Mouse (Mus musculus): Measurements from ENCODE around the gene Qsox1. TPM values are rescaled to one million over a fixed set of nuclear protein-coding genes. Genes with fewer than 3 reads are reported as not detected.

Gene Qsox1
- polyA plus RNA-seq, 1 experiment from 2014 or later: 12.2 TPM

DNA sequence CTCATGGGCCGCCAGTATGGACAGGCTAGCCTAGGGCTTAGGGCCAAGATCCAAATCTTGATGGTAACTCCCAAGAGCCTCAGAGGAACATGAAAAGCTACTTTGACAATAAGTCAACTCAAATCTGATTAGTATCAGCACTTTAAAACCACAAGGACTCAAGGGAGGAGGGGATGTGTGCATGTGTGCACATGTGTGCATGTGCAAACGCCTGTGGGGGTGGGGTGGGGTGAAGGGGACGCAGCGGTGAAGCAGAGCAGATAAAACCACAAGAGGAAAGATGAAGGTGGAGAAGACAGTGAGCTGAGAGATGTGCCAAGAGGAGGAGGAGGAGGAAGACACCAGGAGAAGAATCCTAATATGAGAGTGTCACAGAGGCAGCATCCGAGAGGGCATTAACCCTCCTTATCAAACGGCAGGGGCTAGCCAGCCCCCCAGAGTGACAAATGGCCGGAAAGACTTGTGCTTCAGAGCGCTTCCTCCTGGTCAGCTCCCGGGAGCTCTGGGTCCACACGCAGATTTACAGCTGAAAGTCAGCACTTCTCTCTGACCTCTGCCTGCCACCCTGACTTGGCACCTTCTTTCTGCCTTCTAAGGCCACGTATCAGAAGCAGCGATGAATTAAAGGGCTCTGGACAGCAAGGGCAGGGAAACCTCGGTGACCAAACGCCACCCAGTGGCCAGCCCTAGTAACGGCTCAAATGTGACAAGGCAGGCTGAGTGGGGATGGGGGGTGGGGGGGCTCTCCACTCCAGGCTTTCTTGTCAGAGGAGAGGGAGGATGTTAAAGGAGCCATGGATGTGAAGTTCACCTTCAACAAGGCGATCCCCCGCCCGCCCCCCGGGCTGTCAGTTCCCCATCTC is 28.1 kb downstream of the Qsox1 start:
- Histone ChIP-seq H3K4me2 (ENCODE audit: low read length) (peak overlapping the region; percentile 21; the same call in 1 of the 2 replicates), H3K4me1 (ENCODE audit: control insufficient read depth in 2 of 2, insufficient read depth in 2 of 2, low read length in 2 of 2) (peaks cover 3 to 6% of the 10 kb centered on the region in 2 experiments; a peak in 3 of 4 replicates), H3K27ac (replicated peaks in 1 of 2; ENCODE audit: control insufficient read depth in 1 of 2, insufficient read depth in 1 of 2, low read depth in 2 of 2, low read length in 2 of 2) (no peak overlapping the region), H3K27me3 (ENCODE audit: control insufficient read depth, insufficient read depth, low read length) (no peaks in the 10 kb centered on the region), H3K4me3 (ENCODE audit: control insufficient read depth in 1 of 2, insufficient read depth in 1 of 2, low read depth in 1 of 2, low read length in 2 of 2) (no peak overlapping the region), H3K36me3 (ENCODE audit: control insufficient read depth, insufficient read depth, low read length) (peaks cover 83% of the 10 kb centered on the region), H3K9me3 (ENCODE audit: control insufficient read depth, low read length) (no peaks in the 10 kb centered on the region), H3K9ac (ENCODE audit: low read length) (no peak overlapping the region)
- ATAC-seq (ENCODE audit: insufficient number of reproducible peaks, insufficient read depth, low FRiP score, low read depth): no peak
- 28% methylated on average over 19 of the region's 19 CpGs for WGBS

DNA sequence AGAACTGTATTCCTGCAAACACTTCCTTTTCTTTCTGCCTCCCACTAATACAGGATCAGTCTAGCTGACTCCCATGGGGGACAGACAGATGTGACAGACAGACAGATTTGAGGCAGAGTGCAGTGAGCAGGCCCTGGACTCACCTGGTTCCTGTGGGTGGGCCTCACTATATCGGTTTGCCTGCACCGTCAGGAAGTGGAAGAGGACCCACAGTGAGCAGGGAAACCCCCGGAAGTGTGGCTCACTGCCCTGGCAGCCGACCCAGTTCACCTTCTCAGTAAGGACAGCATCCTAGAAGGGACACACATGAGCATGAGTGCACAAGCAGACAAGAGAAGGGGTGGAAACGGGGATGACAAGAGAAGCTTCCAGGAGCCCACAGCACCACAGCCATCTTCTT is 30.3 kb downstream of the Qsox1 start:
- peaks cover 3 to 6% of the 10 kb centered on the region in 2 experiments; a peak in 3 of 4 replicates for H3K4me1 ChIP-seq (ENCODE audit: control insufficient read depth in 2 of 2, insufficient read depth in 2 of 2, low read length in 2 of 2)
- no peak for ATAC-seq (ENCODE audit: insufficient number of reproducible peaks, insufficient read depth, low FRiP score, low read depth)
- H3K4me3 ChIP-seq (ENCODE audit: control insufficient read depth in 1 of 2, insufficient read depth in 1 of 2, low read depth in 1 of 2, low read length in 2 of 2): no peak overlapping the region
- no peak overlapping the region for H3K27ac ChIP-seq (replicated peaks in 1 of 2; ENCODE audit: control insufficient read depth in 1 of 2, insufficient read depth in 1 of 2, low read depth in 2 of 2, low read length in 2 of 2)
- H3K27me3 ChIP-seq (ENCODE audit: control insufficient read depth, insufficient read depth, low read length): no peaks in the 10 kb centered on the region
- H3K4me2 ChIP-seq (ENCODE audit: low read length): no peak overlapping the region
- no peaks in the 10 kb centered on the region for H3K9me3 ChIP-seq (ENCODE audit: control insufficient read depth, low read length)
- peaks cover 67% of the 10 kb centered on the region for H3K36me3 ChIP-seq (ENCODE audit: control insufficient read depth, insufficient read depth, low read length)
- WGBS: 68% methylated on average over 5 of the region's 5 CpGs
- H3K9ac ChIP-seq (ENCODE audit: low read length): no peak overlapping the region

DNA sequence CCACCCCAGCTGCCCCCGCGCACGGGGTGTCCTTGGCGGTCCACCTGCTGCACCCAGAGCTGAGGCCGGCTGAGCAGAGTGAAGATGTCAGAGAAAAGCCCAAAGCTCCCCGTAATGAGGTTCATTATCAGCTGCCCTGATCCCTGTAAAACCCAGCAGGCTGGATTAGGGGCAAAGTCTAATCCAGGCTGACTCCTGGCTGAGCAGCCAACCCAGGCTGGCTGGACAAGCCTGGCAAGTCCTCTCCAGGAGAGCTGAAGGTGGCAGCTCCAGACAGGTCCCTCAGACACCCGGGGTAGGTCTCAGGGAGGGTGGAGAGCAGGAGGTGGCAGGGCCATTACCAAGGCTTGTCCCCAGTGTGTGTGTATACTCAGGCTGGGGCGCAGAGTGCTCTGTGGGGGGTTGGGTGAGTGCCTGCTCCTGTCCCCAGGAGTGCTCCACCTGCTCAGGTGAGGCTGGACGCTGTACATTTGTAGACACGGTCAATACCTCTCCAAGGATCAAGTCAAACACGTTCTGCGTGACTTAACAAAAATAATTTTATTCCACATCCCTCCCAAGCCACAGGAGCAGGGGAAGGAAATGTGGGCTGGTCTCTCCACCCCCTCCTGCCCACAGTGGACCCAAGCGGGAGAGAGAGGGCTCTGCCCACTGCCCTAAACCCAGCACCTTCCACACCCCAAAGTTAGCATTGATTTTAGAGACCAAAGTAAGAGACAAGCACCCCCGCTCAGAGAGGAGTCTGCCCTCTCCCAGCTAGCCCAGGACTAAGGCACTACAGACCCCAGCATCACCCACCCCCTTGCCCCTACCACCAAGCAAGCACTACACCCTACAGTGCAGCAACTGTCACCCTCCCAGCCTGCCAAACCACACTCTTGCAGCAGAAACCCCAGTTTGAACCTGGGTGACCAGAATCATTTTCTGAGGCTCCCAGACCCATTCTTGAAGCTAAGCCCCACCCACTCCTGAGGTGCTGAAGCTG is 34.8 kb downstream of the Qsox1 start:
- no peak overlapping the region for H3K4me3 ChIP-seq (ENCODE audit: control insufficient read depth in 1 of 2, insufficient read depth in 1 of 2, low read depth in 1 of 2, low read length in 2 of 2)
- ATAC-seq (ENCODE audit: insufficient number of reproducible peaks, insufficient read depth, low FRiP score, low read depth): no peak
- no peak overlapping the region for H3K4me2 ChIP-seq (ENCODE audit: low read length)
- H3K9me3 ChIP-seq (ENCODE audit: control insufficient read depth, low read length): peaks cover 4% of the 10 kb centered on the region; the same call in 1 of the 2 replicates
- H3K27me3 ChIP-seq (ENCODE audit: control insufficient read depth, insufficient read depth, low read length): no peaks in the 10 kb centered on the region
- H3K27ac ChIP-seq (replicated peaks in 1 of 2; ENCODE audit: control insufficient read depth in 1 of 2, insufficient read depth in 1 of 2, low read depth in 2 of 2, low read length in 2 of 2): no peak overlapping the region
- H3K36me3 ChIP-seq (ENCODE audit: control insufficient read depth, insufficient read depth, low read length): peaks cover 36% of the 10 kb centered on the region
- 67% methylated on average over 14 of the region's 14 CpGs for WGBS
- no peaks in the 10 kb centered on the region for H3K4me1 ChIP-seq (ENCODE audit: control insufficient read depth in 2 of 2, insufficient read depth in 2 of 2, low read length in 2 of 2)
- no peak overlapping the region for H3K9ac ChIP-seq (ENCODE audit: low read length)

DNA sequence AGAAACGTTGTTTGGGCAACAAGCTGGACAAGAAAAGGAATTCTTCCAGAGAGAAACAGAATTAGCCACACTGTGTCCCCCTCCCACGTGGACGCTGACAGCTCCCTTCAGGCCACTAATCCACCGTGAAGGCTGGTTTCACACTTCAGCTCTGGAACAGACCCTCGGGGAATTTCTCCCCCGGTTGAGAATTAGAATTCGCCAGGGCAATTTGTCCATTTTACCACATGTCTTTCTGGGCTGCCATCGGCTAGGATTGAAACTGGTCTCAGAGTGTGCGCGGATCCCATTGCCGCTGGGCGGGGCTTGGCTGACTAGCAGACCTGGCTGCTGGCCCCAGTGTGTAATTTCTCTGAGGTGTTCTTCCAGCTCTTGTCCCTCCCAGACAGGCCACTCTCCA is 53.5 kb downstream of the Qsox1 start:
- no peaks in the 10 kb centered on the region for H3K36me3 ChIP-seq (ENCODE audit: control insufficient read depth, insufficient read depth, low read length)
- no peaks in the 10 kb centered on the region for H3K4me1 ChIP-seq (ENCODE audit: control insufficient read depth in 2 of 2, insufficient read depth in 2 of 2, low read length in 2 of 2)
- no peak overlapping the region for H3K27ac ChIP-seq (replicated peaks in 1 of 2; ENCODE audit: control insufficient read depth in 1 of 2, insufficient read depth in 1 of 2, low read depth in 2 of 2, low read length in 2 of 2)
- no peak for ATAC-seq (ENCODE audit: insufficient number of reproducible peaks, insufficient read depth, low FRiP score, low read depth)
- no peak overlapping the region for H3K9ac ChIP-seq (ENCODE audit: low read length)
- H3K27me3 ChIP-seq (ENCODE audit: control insufficient read depth, insufficient read depth, low read length): 0 out of 2 replicates have a peak, but pooled peaks cover 3% of the 10 kb centered on the region
- no peak overlapping the region for H3K4me3 ChIP-seq (ENCODE audit: control insufficient read depth in 1 of 2, insufficient read depth in 1 of 2, low read depth in 1 of 2, low read length in 2 of 2)
- WGBS: 61% methylated on average over 12 of the region's 12 CpGs
- no peak overlapping the region for H3K4me2 ChIP-seq (ENCODE audit: low read length)
- no peaks in the 10 kb centered on the region for H3K9me3 ChIP-seq (ENCODE audit: control insufficient read depth, low read length)

DNA sequence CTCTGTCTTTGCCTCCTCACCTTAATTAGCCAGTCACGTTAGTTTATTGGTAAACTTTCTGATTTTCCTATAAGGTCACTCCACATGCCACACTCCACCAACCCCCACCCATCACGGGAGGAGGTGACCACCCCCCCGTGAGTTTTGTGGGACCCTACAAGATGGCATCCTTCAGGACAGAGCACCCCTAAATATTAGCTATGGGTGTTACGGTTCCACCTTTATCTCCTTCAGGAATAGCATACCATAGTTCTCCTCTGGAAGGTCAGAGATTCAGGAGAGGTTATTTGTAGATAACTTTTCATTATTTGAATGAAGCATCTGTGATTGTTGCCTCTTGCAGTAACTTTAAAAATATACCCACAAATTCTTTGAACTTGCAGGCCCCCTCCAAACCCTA is 54.0 kb downstream of the Qsox1 start:
- H3K27me3 ChIP-seq (ENCODE audit: control insufficient read depth, insufficient read depth, low read length): peaks cover 6% of the 10 kb centered on the region; the same call in 1 of the 2 replicates
- H3K9me3 ChIP-seq (ENCODE audit: control insufficient read depth, low read length): no peaks in the 10 kb centered on the region
- H3K9ac ChIP-seq (ENCODE audit: low read length): no peak overlapping the region
- no peak overlapping the region for H3K27ac ChIP-seq (replicated peaks in 1 of 2; ENCODE audit: control insufficient read depth in 1 of 2, insufficient read depth in 1 of 2, low read depth in 2 of 2, low read length in 2 of 2)
- H3K4me1 ChIP-seq (ENCODE audit: control insufficient read depth in 2 of 2, insufficient read depth in 2 of 2, low read length in 2 of 2): no peaks in the 10 kb centered on the region
- H3K36me3 ChIP-seq (ENCODE audit: control insufficient read depth, insufficient read depth, low read length): no peaks in the 10 kb centered on the region
- ATAC-seq (ENCODE audit: insufficient number of reproducible peaks, insufficient read depth, low FRiP score, low read depth): no peak
- no peak overlapping the region for H3K4me3 ChIP-seq (ENCODE audit: control insufficient read depth in 1 of 2, insufficient read depth in 1 of 2, low read depth in 1 of 2, low read length in 2 of 2)
- 86% methylated on average over 4 of the region's 4 CpGs for WGBS
- H3K4me2 ChIP-seq (ENCODE audit: low read length): no peak overlapping the region

DNA sequence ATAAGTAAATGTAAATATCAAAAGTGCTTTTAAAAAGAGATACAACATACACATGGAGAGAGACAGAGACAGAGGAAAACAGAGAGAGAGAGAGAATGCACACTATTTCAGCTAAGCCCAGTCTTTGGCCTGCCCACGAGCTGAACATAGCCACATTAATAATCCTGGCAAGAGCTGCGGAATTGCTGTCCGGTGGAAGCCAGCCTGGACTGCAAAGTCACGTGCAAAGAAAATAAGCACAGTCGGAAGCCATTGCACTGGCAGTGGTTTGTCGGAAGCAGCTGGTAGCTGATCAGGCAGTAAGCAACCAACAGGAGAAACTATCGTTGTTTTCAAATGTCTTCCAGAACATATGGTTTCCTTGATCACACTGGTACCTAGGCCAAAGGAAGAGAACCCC is 55.1 kb downstream of the Qsox1 start:
- no peak for ATAC-seq (ENCODE audit: insufficient number of reproducible peaks, insufficient read depth, low FRiP score, low read depth)
- H3K27ac ChIP-seq (replicated peaks in 1 of 2; ENCODE audit: control insufficient read depth in 1 of 2, insufficient read depth in 1 of 2, low read depth in 2 of 2, low read length in 2 of 2): no peak overlapping the region
- H3K9ac ChIP-seq (ENCODE audit: low read length): no peak overlapping the region
- H3K27me3 ChIP-seq (ENCODE audit: control insufficient read depth, insufficient read depth, low read length): peaks cover 15% of the 10 kb centered on the region
- H3K36me3 ChIP-seq (ENCODE audit: control insufficient read depth, insufficient read depth, low read length): no peaks in the 10 kb centered on the region
- H3K4me1 ChIP-seq (ENCODE audit: control insufficient read depth in 2 of 2, insufficient read depth in 2 of 2, low read length in 2 of 2): no peaks in the 10 kb centered on the region
- no peaks in the 10 kb centered on the region for H3K9me3 ChIP-seq (ENCODE audit: control insufficient read depth, low read length)
- H3K4me3 ChIP-seq (ENCODE audit: control insufficient read depth in 1 of 2, insufficient read depth in 1 of 2, low read depth in 1 of 2, low read length in 2 of 2): no peak overlapping the region
- no peak overlapping the region for H3K4me2 ChIP-seq (ENCODE audit: low read length)
- WGBS: 76% methylated on average over 7 of the region's 7 CpGs

DNA sequence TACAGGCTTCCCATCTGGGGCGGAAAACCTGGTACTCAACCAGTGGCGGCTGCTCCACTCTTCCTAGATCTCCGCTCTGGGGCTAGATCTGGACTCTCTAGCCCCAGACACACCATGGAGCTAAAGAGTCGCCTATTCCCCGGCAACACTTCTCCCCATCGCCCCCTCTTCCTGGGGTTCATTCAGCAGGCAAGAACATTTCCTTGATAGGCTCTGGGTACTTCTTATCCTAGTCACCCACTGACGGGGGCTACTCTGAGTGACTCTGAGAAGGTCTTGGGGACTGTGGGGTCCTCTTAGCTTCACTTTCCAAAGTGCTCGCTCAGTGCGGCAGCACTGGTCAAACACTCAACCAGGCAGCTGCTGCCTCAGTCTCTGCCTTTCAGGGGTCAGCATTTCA is 59.3 kb downstream of the Qsox1 start:
- Histone ChIP-seq H3K36me3 (ENCODE audit: control insufficient read depth, insufficient read depth, low read length) (no peaks in the 10 kb centered on the region), H3K9me3 (ENCODE audit: control insufficient read depth, low read length) (no peaks in the 10 kb centered on the region), H3K27ac (replicated peaks in 1 of 2; ENCODE audit: control insufficient read depth in 1 of 2, insufficient read depth in 1 of 2, low read depth in 2 of 2, low read length in 2 of 2) (no peak overlapping the region), H3K4me1 (ENCODE audit: control insufficient read depth in 2 of 2, insufficient read depth in 2 of 2, low read length in 2 of 2) (no peaks in the 10 kb centered on the region), H3K4me3 (ENCODE audit: control insufficient read depth in 1 of 2, insufficient read depth in 1 of 2, low read depth in 1 of 2, low read length in 2 of 2) (no peak overlapping the region), H3K9ac (ENCODE audit: low read length) (no peak overlapping the region), H3K27me3 (ENCODE audit: control insufficient read depth, insufficient read depth, low read length) (peaks cover 57% of the 10 kb centered on the region), H3K4me2 (ENCODE audit: low read length) (no peak overlapping the region)
- ATAC-seq (ENCODE audit: insufficient number of reproducible peaks, insufficient read depth, low FRiP score, low read depth): no peak
- 63% methylated on average over 9 of the region's 9 CpGs for WGBS

All from heart, embryonic 14.5 days (tissue).